Mouse (Mus musculus) fat pad, adult 2 months (tissue): ENCODE results near the gene Clic3.

Experiments
- DNase-seq: peaks from one replicate; pipeline ENCODE4 v3.0.0-alpha.2; 2011; ENCODE audit warnings: low read depth, low spot score; ENCODE audit errors: extremely low read depth

Gene Clic3

GRCm38 (mm10) chr2:25506964-25507363, 50.3 kb downstream of the Clic3 start:
- DNase-seq, result no peak
